Mouse (Mus musculus): ENCODE measurements around the gene Slc35e3.

- TF ChIP-seq TCF12 (IDR thresholded peaks at IDR 0.05; ENCODE audit: low read depth, low read length) = no peak
- TF ChIP-seq CTCF (conservative IDR thresholded peaks at IDR 0.05 in 1 of 2, IDR thresholded peaks at IDR 0.05 in 1 of 2; ENCODE audit: low read depth in 2 of 2, low read length in 2 of 2) = no peak
- TF ChIP-seq E2F4 (IDR thresholded peaks at IDR 0.05; ENCODE audit: insufficient replicate concordance, low read depth, low read length) = no peak
- no peak for TF ChIP-seq SIN3A (IDR thresholded peaks at IDR 0.05; ENCODE audit: low read length)
- no peak for TF ChIP-seq USF2 (conservative IDR thresholded peaks at IDR 0.05; ENCODE audit: low read depth, low read length)
- TF ChIP-seq MAX (IDR thresholded peaks at IDR 0.05; ENCODE audit: low read length) = no peak
- no peak for TF ChIP-seq ETS1 (conservative IDR thresholded peaks at IDR 0.05; ENCODE audit: low read depth, low read length)
- no peak for TF ChIP-seq UBTF (IDR thresholded peaks at IDR 0.05; ENCODE audit: low read depth, low read length)
- no peak for TF ChIP-seq MAZ (IDR thresholded peaks at IDR 0.05; ENCODE audit: low read depth, low read length)
Measured at GRCm38 (mm10) chr10:117685849-117686591, 60.1 kb downstream of the Slc35e3 start.

All from CH12.LX (cell line).